ENCODE assay signal across 9 mouse cellular contexts in genomic region chr8:61499035-61499434, GRCm38 (mm10). TPM values are rescaled to one million over a fixed set of nuclear protein-coding genes. Genes with fewer than 3 reads are reported as not detected.
A peak's percentile ranks its signal among the peaks of the same experiment; 100 is the strongest.
DNase-seq lines count a peak whose midpoint lies in the region; ATAC-seq and TF ChIP-seq lines count a peak whose summit lies in the region.
"Had no signal": no experiment of that assay in that cellular context is flagged by ENCODE, and none has a peak within 500 bp of the region (broad histone marks: within the 10 kb centered on the region; RNA-seq: fewer than 3 reads in every experiment).

No protein-coding gene starts in this region.

- H3K4me2 ChIP-seq in midbrain, embryonic 12.5 days (replicated peaks) = no peak overlapping the region
- no peak overlapping the region for H3K4me2 ChIP-seq in midbrain, embryonic 16.5 days (ENCODE audit: low read length)
- H3K4me2 ChIP-seq in kidney, postnatal 0 days (ENCODE audit: low read length) = no peak overlapping the region
- no peak overlapping the region for H3K4me2 ChIP-seq in stomach, postnatal 0 days (replicated peaks; ENCODE audit: low read depth)
- H3K4me2 ChIP-seq: heart, embryonic 13.5 days had no signal

- no peak overlapping the region for H3K9ac ChIP-seq in midbrain, embryonic 12.5 days (replicated peaks)
- no peak overlapping the region for H3K9ac ChIP-seq in midbrain, embryonic 16.5 days (ENCODE audit: low read depth, low read length)
- H3K9ac ChIP-seq in kidney, postnatal 0 days (ENCODE audit: low read depth, low read length) = no peak overlapping the region
- H3K9ac ChIP-seq in stomach, postnatal 0 days (ENCODE audit: low read length) = no peak overlapping the region
- H3K9ac ChIP-seq: heart, embryonic 13.5 days had no signal

- TF ChIP-seq EP300 in stomach, postnatal 0 days (optimal IDR thresholded peaks at IDR 0.05) = no peak

- H3K4me1 ChIP-seq in midbrain, embryonic 12.5 days = no peaks in the 10 kb centered on the region
- H3K4me1 ChIP-seq in midbrain, embryonic 16.5 days (ENCODE audit: control insufficient read depth, insufficient read depth, low read length) = no peaks in the 10 kb centered on the region
- no peaks in the 10 kb centered on the region for H3K4me1 ChIP-seq in kidney, postnatal 0 days (replicated peaks; ENCODE audit: insufficient read depth, low read length)
- no peaks in the 10 kb centered on the region for H3K4me1 ChIP-seq in stomach, postnatal 0 days (replicated peaks; ENCODE audit: control insufficient read depth, insufficient read depth)
- H3K4me1 ChIP-seq: heart, embryonic 13.5 days had no signal

- ATAC-seq in midbrain, embryonic 12.5 days (ENCODE audit: low FRiP score, low read depth) = peak; percentile 41; the same call in 1 of the 2 replicates
- ATAC-seq in midbrain, embryonic 16.5 days = no peak
- ATAC-seq in kidney, postnatal 0 days (replicated peaks; ENCODE audit: low FRiP score, low read depth) = no peak
- ATAC-seq in stomach, postnatal 0 days (ENCODE audit: low FRiP score, low TSS enrichment) = peak; percentile 71; the same call in 1 of the 2 replicates

- peaks cover 22% of the 10 kb centered on the region for H3K36me3 ChIP-seq in midbrain, embryonic 12.5 days
- no peaks in the 10 kb centered on the region; the same call in 1 of the 2 replicates for H3K36me3 ChIP-seq in midbrain, embryonic 16.5 days (ENCODE audit: control insufficient read depth, insufficient read depth, low read length)
- peaks cover 8% of the 10 kb centered on the region; the same call in 1 of the 2 replicates for H3K36me3 ChIP-seq in kidney, postnatal 0 days (ENCODE audit: insufficient read depth, low read length)
- H3K36me3 ChIP-seq in stomach, postnatal 0 days (ENCODE audit: control insufficient read depth, insufficient read depth, low read length) = peaks cover 3% of the 10 kb centered on the region; the same call in 1 of the 2 replicates

- DNase-seq in embryo, embryonic 10 days (ENCODE audit: low spot score) = peak; percentile 62
- DNase-seq in embryo, embryonic 9.5 days (ENCODE audit: extremely low spot score) = no peak
- peak; percentile 73 for DNase-seq in kidney, postnatal 0 days (ENCODE audit: low spot score)
- no peak for DNase-seq in stomach, postnatal 0 days (ENCODE audit: low spot score)
- DNase-seq in thymus, postnatal 25 days = no peak
- no peak for DNase-seq in cerebellum, adult 18-20 months

- no peak overlapping the region; the same call in 1 of the 2 replicates for H3K27ac ChIP-seq in midbrain, embryonic 12.5 days (replicated peaks)
- no peak overlapping the region for H3K27ac ChIP-seq in midbrain, embryonic 16.5 days (ENCODE audit: low read length)
- no peak overlapping the region for H3K27ac ChIP-seq in kidney, postnatal 0 days
- no peak overlapping the region for H3K27ac ChIP-seq in stomach, postnatal 0 days (replicated peaks)
- H3K27ac ChIP-seq: heart, embryonic 13.5 days had no signal

- no peaks in the 10 kb centered on the region for H3K9me3 ChIP-seq in midbrain, embryonic 12.5 days
- no peaks in the 10 kb centered on the region for H3K9me3 ChIP-seq in midbrain, embryonic 16.5 days (replicated peaks; ENCODE audit: control insufficient read depth, low read length, poor library complexity, severe bottlenecking)
- no peaks in the 10 kb centered on the region for H3K9me3 ChIP-seq in kidney, postnatal 0 days (replicated peaks; ENCODE audit: low read length)
- no peaks in the 10 kb centered on the region for H3K9me3 ChIP-seq in stomach, postnatal 0 days (ENCODE audit: control insufficient read depth, low read length)
- H3K9me3 ChIP-seq: heart, embryonic 13.5 days had no signal

- peak; percentile 79 for TF ChIP-seq CTCF in kidney, postnatal 0 days (IDR thresholded peaks at IDR 0.05; ENCODE audit: low read depth)
- peak; percentile 80 for TF ChIP-seq CTCF in stomach, postnatal 0 days (IDR thresholded peaks at IDR 0.05; ENCODE audit: low read depth)

- 63% methylated on average over 4 of the region's 4 CpGs for WGBS in midbrain, embryonic 12.5 days
- 62% methylated on average over 4 of the region's 4 CpGs for WGBS in midbrain, embryonic 16.5 days
- 65% methylated on average over 4 of the region's 4 CpGs for WGBS in kidney, postnatal 0 days
- WGBS in stomach, postnatal 0 days = 60% methylated on average over 4 of the region's 4 CpGs

- H3K27me3 ChIP-seq in midbrain, embryonic 12.5 days = no peaks in the 10 kb centered on the region
- no peaks in the 10 kb centered on the region for H3K27me3 ChIP-seq in midbrain, embryonic 16.5 days (ENCODE audit: control insufficient read depth, insufficient read depth, low read depth, low read length)
- no peaks in the 10 kb centered on the region for H3K27me3 ChIP-seq in kidney, postnatal 0 days (ENCODE audit: insufficient read depth, low read length)
- H3K27me3 ChIP-seq in stomach, postnatal 0 days (ENCODE audit: control insufficient read depth, insufficient read depth, low read length) = no peaks in the 10 kb centered on the region
- H3K27me3 ChIP-seq: heart, embryonic 13.5 days had no signal

- no peak overlapping the region for H3K4me3 ChIP-seq in midbrain, embryonic 12.5 days
- H3K4me3 ChIP-seq in midbrain, embryonic 16.5 days (ENCODE audit: low read depth, low read length) = no peak overlapping the region
- H3K4me3 ChIP-seq in kidney, postnatal 0 days (replicated peaks; ENCODE audit: low read depth, low read length) = no peak overlapping the region
- no peak overlapping the region for H3K4me3 ChIP-seq in stomach, postnatal 0 days (ENCODE audit: low read depth, low read length)
- H3K4me3 ChIP-seq: heart, embryonic 13.5 days had no signal

RNA-seq across cellular contexts. Expression of gene Cbr4, which starts 11.5 kb away (rescaled TPM):
- 25.4 and 26.7 TPM in 2 replicates for polyA plus RNA-seq in midbrain, embryonic 12.5 days (2016; fragmentation: Nextera tagmentation; extraction: Ambion mirVana)
- polyA plus RNA-seq in midbrain, embryonic 16.5 days (2015; fragmentation: Nextera tagmentation; extraction: Ambion mirVana) = 17.4 and 20.4 TPM in 2 replicates
- polyA plus RNA-seq in kidney, postnatal 0 days (2015; fragmentation: Nextera tagmentation; extraction: Ambion mirVana) = 55.5 and 55.9 TPM in 2 replicates
- 42.7 and 47.0 TPM in 2 replicates for polyA plus RNA-seq in stomach, postnatal 0 days (2015; fragmentation: Nextera tagmentation; extraction: Ambion mirVana)

Comparison
In these comparisons a context has a peak if more than half of its experiments do, and no peak if none do; other contexts are left out.
1. DNase-seq: peak in embryo, embryonic 10 days (single experiment) and kidney, postnatal 0 days (single experiment); none in embryo, embryonic 9.5 days (single experiment), stomach, postnatal 0 days (single experiment), thymus, postnatal 25 days (single experiment) and cerebellum, adult 18-20 months (0 of 2).
2. ATAC-seq: peak in midbrain, embryonic 12.5 days (single experiment) and stomach, postnatal 0 days (single experiment); none in midbrain, embryonic 16.5 days (single experiment) and kidney, postnatal 0 days (single experiment).